Mouse (Mus musculus) c-Kit-negative CD71-positive TER-119-positive erythroid progenitor cells, embryonic 14.5 days (primary cell): ENCODE data around the gene Apoc3.

Experiments
- DNase-seq: peaks from one replicate; pipeline ENCODE4 v3.0.0-alpha.2; 2013; ENCODE audit warnings: low read depth, low spot score

The Apoc3 gene

GRCm38 (mm10) chr9:46230450-46230975 lies 4.9 kb downstream of the Apoc3 start:
- no peak for DNase-seq

GRCm38 (mm10) chr9:46229573-46230449 lies 5.6 kb downstream of the Apoc3 start:
- DNase-seq: no peak

- DNase-seq: no peak
Measured at GRCm38 (mm10) chr9:46228491-46228890, 6.9 kb downstream of the Apoc3 start, which contains the start of gene Apoa1. Gene Apoa1 (plus strand): TSS chr9:46228580.

GRCm38 (mm10) chr9:46227064-46227614 lies 8.3 kb downstream of the Apoc3 start:
- DNase-seq: no peak

GRCm38 (mm10) chr9:46224945-46225660 lies 10.3 kb downstream of the Apoc3 start:
- no peak for DNase-seq

GRCm38 (mm10) chr9:46224101-46224500 lies 11.3 kb downstream of the Apoc3 start:
- DNase-seq: no peak

GRCm38 (mm10) chr9:46223090-46223489 lies 12.3 kb downstream of the Apoc3 start:
- no peak for DNase-seq

- DNase-seq: no peak
Measured at GRCm38 (mm10) chr9:46218176-46218575, 17.3 kb downstream of the Apoc3 start.

GRCm38 (mm10) chr9:46216744-46217470 lies 18.5 kb downstream of the Apoc3 start:
- DNase-seq: no peak

GRCm38 (mm10) chr9:46215338-46216322 lies 19.8 kb downstream of the Apoc3 start:
- no peak for DNase-seq

GRCm38 (mm10) chr9:46214946-46215337 lies 20.5 kb downstream of the Apoc3 start:
- DNase-seq: no peak

GRCm38 (mm10) chr9:46214276-46214675 lies 21.2 kb downstream of the Apoc3 start:
- no peak for DNase-seq

- no peak for DNase-seq
Measured at GRCm38 (mm10) chr9:46210473-46210872, 25.0 kb downstream of the Apoc3 start.

GRCm38 (mm10) chr9:46208401-46208974 lies 26.9 kb downstream of the Apoc3 start:
- no peak for DNase-seq

- DNase-seq: no peak
Measured at GRCm38 (mm10) chr9:46207501-46207869, 28.0 kb downstream of the Apoc3 start.

- no peak for DNase-seq
Measured at GRCm38 (mm10) chr9:46206834-46207500, 28.5 kb downstream of the Apoc3 start.

- no peak for DNase-seq
Measured at GRCm38 (mm10) chr9:46199609-46200008, 35.8 kb downstream of the Apoc3 start.

- no peak for DNase-seq
Measured at GRCm38 (mm10) chr9:46198936-46199335, 36.5 kb downstream of the Apoc3 start.

- no peak for DNase-seq
Measured at GRCm38 (mm10) chr9:46198461-46198860, 37.0 kb downstream of the Apoc3 start.
